Mouse (Mus musculus) cerebellum, adult 2 months (tissue): ENCODE results near the gene Ptpn4.

Source experiments
- CTCF ChIP-seq: fragments of 200-500 bp; IDR thresholded peaks from 2 replicates; pipeline ENCODE4 v1.5.1; 2011; ENCODE audit warnings: low read depth, mild to moderate bottlenecking, control low read depth, low read length, moderate library complexity, borderline replicate concordance; ENCODE audit not compliant: insufficient read depth
- POLR2A ChIP-seq: fragments of 200-500 bp; IDR thresholded peaks from 2 replicates; pipeline ENCODE4 v1.6.1; 2011; ENCODE audit warnings: low read length, control low read depth, borderline replicate concordance; ENCODE audit not compliant: insufficient read depth

- TF ChIP-seq POLR2A (no peak), CTCF (no peak)
Observed at GRCm38 (mm10) chr1:119640006-119640405, 197.4 kb downstream of the Ptpn4 start.
